Mouse (Mus musculus) adrenal gland, adult 2 months (tissue): ENCODE results near the gene Apoe. TPM values are rescaled to one million over a fixed set of nuclear protein-coding genes. Genes with fewer than 3 reads are reported as not detected.

Experiments
- DNase-seq: peaks from one replicate; pipeline ENCODE4 v3.0.0; 2021
- polyA plus RNA-seq: library from polyadenylated mRNA; depleted of rRNA; stranded (reverse); fragments of >200 nt; gene quantifications from 2 replicates; pipeline ENCODE4 v1.2.3, GENCODE M21; 2012
- total RNA-seq, 2 experiments: library from RNA; stranded (reverse); gene quantifications; 2 replicates each; pipeline ENCODE4 v1.2.3; 2021

Gene Apoe
- total and polyA plus RNA-seq, 3 experiments = 1,105 to 1,670 (median 1,118) TPM

GRCm38 (mm10) chr7:19716055-19716682 is 17.2 kb upstream of the Apoe start:
- DNase-seq = no peak

- peak; percentile 99 for DNase-seq
Observed at GRCm38 (mm10) chr7:19715239-19716054, 16.5 kb upstream of the Apoe start, which contains the start of gene Tomm40. Gene Tomm40 (minus strand): TSS chr7:19715438.

GRCm38 (mm10) chr7:19714836-19715235 is 15.8 kb upstream of the Apoe start:
- DNase-seq = no peak

DNA sequence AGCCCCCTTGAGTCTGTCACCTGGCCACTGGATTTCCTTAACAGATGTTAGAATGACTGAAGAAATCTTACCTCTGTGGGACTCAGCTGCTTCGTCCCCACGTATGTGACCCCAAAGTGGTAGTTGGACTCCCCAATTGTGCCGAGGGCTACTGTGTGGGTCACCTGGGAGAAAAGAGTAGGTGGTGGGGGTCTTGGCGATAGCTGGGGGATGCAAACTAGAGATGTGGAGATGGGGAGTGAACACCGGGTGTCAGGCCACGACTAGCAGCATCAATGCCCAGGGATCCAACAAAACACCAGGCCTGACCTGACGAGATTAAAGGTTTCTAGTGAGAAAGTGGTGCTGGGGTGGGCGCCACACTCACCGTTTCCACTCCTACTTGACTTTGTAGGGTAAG is 14.6 kb upstream of the Apoe start:
- DNase-seq = no peak

DNA sequence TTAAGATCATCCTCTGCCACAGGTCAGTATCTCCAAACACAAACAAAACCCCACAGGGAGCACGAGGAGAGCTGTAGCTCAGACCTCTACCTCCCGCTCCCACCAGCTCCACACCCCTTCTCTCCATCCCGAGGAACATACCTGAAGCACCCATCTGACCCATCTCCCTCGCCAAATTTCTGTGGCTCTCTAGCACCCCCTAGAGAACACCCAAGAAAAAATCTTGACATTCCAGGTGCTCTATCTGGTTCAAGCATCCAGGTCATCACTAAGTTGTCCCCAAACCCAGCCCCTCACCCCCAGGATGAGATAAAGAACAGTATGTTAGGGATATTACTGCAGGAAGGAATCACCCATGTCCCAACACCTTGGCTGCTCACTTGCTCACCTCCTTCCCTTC is 14.2 kb upstream of the Apoe start:
- DNase-seq = no peak

GRCm38 (mm10) chr7:19712414-19712813 is 13.4 kb upstream of the Apoe start:
- DNase-seq = no peak

DNA sequence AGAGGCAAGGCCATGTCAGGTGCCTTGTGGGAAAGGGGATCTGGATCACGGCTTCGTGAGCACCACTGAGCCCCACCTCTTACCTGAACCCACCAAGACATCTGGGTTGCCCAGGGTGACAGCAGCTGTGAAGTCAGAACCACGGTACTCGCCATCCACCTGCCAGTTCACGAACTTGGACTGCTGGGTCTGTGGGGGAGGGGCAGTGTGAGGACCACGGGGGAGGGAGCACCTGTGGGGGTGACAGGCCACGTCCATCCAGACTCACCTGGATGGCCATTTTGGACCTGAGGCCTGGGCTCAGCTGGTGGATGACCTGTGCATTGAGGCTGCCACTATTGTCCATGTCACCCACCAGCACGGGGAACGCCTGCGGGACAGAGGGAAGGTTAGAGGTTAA is 11.7 kb upstream of the Apoe start:
- no peak for DNase-seq

DNA sequence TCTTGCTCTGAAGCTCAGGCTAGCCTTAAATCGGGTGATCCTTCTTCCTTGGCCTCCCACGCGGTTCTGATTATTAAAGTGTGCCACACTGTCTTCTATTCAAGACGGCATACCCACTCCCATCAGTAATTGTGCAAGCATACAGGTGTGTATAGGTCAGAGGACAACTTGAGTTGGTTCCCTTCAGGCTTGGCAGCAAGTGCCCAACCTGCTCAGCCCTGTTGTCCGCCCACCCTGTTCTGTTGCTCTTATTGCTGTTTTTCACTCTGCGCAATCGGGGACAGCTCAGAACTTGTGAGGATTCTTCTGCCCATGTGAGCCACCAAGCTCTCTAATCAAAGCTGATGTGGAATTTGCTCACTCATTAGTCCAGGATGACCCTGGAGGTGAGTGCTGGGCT is 6.3 kb upstream of the Apoe start:
- DNase-seq = no peak

GRCm38 (mm10) chr7:19704475-19704874 is 5.5 kb upstream of the Apoe start:
- no peak for DNase-seq

DNA sequence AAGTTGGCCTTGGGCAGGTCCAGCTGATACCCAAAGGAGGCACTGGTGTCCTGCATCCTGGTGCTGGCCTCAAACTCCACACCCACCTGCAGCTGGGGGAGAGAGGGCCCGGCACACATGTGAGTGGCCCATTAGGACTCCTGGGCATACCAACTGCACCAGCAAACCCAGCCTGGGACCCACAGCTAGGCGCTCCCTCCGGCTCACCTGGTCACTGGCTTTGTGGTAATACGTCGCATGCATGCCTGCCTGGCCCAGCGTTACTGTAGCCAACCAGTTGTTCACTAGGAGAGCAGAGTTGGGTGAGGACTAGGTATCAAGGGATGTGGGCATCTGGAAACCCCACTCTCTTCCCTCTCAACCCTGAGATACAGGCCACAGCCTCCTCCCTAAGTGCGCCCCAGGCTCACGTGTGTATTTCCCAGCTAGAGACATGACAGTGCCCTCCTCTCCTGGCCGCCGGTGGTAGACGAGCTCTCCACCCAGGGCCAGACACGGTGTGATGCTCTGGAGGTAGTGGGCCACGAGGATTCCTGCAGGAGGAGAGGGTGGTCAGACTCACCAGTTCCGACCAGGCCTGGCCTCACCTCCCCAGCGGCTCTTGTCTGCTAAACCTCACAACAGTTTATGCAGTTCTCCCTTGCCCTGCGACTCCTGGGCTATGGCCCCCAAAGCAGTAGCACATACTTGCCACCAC is 4.0 kb upstream of the Apoe start:
- DNase-seq = no peak

GRCm38 (mm10) chr7:19701069-19701761 is 2.2 kb upstream of the Apoe start:
- DNase-seq = peak; percentile 82

DNA sequence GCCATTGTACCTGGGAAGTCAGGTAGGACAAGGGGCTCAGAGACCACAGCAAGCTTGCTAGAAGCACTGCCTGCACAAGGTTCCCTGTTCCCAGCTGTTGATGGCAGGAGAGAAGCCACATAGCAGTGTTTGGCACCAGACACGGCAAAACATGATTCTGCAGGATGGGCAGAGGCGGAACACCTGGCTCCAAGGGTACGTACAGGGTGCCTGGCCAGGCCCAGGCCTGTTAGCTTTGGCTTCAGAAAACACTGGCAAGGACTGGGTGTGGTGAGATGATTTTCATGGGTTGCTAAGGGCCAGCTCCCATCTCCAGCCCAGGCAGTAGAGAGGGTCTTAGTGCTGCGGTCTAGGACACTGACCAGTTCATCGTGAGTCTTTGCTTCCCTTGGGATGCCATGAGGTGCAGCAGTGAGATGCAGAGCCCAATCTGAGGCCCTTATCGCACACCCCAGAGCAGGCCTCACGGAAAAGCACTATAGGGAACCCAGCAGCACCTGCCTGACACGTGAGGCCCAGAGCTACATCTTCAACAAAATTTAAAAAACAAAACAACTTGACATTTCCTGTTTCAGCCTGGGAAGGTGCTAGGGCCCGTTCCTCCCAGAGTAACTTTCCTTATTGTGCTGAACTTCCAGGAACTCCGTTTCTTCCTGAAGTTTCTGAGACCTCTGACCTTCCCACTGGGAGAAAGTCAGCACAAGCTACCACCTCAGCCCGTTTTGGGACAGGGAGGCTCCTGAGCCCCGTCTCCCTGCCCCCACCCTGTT is 1.5 kb upstream of the Apoe start:
- DNase-seq = no peak

DNA sequence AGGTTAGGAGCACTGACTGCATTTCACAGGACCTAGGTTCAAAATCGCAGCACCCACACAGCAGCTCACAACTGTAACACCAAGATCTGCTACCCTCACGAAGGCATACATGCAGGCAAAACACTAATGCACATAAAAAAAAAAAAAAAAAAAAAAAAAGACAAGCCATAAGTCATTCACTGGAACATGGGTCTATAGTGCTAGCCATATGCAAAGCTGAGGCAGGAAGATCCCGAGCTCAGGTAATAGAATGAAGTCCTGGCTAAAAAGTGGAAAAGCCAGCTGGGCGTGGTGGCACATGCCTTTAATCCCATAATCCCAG is 800 bp upstream of the Apoe start:
- DNase-seq = no peak

GRCm38 (mm10) chr7:19697949-19698906 is 760 bp downstream of the Apoe start:
- DNase-seq = no peak

DNA sequence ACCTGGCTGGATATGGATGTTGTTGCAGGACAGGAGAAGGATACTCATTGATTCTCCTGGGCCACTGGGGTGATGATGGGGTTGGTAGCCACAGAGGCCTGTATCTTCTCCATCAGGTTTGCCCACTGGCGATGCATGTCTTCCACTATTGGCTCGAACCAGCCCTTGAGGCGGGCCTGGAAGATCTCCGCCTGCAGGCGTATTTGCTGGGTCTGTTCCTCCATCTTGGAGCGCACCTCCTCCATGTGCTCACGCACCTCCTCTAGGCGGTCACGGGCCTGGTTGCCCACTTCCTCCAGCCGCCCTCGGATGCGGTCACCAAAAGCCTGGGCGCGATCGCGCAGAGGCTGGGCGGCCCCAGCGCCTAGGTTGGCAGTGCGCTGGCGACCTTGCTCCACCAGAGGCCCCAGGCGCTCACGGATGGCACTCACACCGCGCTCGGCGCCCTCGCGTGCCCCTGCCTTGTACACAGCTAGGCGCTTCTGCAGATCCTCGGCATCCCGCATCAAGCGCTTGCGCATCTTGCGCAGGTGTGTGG is 2.6 kb downstream of the Apoe start:
- DNase-seq = no peak

DNA sequence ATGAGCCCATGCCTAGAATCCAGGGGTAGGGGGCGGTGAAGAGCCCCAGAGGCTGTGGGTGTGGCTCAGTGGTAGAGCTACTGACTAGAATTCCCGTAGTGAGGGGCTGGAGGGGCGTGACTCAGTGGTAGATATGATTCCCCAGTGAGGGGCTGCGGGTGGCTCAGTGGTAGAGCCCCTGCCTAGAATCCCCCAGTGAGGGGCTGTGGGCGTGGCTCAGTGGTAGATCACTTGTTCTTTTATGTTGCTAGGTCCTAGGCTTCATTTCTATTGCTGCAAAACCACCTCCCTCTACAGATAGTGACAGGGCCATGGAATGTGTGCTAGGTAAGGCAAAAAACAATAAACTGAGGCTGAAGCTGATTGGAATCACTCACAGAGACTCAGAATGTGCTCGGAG is 3.1 kb downstream of the Apoe start:
- DNase-seq = no peak

DNA sequence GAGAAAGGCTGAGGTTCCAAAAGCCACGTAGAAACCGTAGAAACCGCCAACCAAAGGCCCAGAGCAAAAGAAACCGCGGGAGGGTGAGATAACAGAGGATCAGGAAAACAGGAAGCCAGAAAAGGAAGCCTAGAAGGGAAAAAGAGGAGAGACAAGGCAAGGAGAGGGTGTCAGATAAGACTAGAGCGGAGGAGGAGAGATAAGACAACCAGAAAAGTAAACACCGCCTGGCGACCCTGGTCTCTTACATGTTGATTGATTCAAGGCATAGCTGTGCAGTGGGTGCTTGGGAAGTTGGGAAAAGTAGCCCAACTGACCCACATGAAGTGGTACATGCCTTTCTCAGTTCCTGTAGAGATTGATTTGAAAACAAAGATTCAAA is 3.8 kb downstream of the Apoe start:
- no peak for DNase-seq

DNA sequence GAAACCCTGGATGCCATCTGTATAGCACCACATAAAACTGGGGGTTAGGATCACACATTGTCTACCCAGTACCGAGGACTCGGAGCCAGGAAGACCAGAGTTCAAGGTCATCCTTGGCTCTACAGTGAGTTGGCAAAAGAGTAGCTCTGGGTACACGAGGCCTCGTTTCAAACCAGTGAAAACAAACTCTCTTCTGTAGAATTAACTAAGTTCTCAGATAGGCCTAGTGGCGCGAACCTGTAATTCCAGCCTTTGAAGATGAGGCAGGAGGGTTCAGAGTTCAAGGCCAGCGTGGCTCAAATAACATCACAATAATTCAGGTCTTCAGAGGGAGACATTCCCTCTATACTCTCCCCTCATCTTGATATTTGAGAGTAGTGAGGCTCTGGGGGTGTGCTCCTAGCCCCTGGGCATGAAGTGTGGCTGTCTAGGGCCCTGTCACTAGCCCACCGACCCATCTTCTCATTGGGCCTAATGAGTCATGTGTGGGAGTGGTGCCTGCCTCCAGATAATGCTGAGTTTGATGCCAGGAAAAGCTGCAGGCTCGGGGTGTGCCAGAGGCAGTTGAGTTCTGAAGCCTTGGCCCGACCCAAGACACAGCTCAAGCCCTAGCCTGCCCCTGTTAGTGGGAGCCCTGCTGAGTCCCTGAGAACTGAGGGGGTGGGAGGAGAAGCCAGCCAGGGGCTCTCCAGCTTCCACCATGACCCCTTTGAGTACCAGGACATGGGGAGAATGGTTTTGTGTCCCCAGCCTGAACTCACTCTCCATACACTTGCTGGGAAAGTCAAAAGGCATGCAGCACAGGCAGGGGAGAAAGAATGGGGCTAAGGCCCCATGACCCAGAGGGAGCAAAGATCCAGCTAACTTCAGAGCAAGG is 4.4 kb downstream of the Apoe start:
- DNase-seq = peak; percentile 58

GRCm38 (mm10) chr7:19693421-19693820 is 5.6 kb downstream of the Apoe start:
- peak; percentile 85 for DNase-seq
